Mouse (Mus musculus): ENCODE results near the gene Ttll11. TPM values are rescaled to one million over a fixed set of nuclear protein-coding genes. Genes with fewer than 3 reads are reported as not detected.

Gene Ttll11
- polyA plus RNA-seq, 1 experiment from 2014 or later = 2.4 TPM

GRCm38 (mm10) chr2:35775651-35776055 is 204.1 kb downstream of the Ttll11 start:
- Histone ChIP-seq H3K4me2 (replicated peaks) (no peak overlapping the region), H3K36me3 (no peaks in the 10 kb centered on the region), H3K27ac (no peak overlapping the region), H3K9ac (no peak overlapping the region), H3K4me3 (no peak overlapping the region), H3K27me3 (no peaks in the 10 kb centered on the region), H3K4me1 (no peaks in the 10 kb centered on the region), H3K9me3 (no peaks in the 10 kb centered on the region)
- ATAC-seq (ENCODE audit: insufficient number of reproducible peaks, insufficient read depth, low FRiP score, low TSS enrichment) = no peak
- WGBS = 58% methylated on average over 5 of the region's 5 CpGs

GRCm38 (mm10) chr2:35770541-35770940 is 209.2 kb downstream of the Ttll11 start:
- Histone ChIP-seq H3K27ac (no peak overlapping the region), H3K36me3 (no peaks in the 10 kb centered on the region), H3K4me1 (peaks cover 7% of the 10 kb centered on the region; the same call in 1 of the 2 replicates), H3K27me3 (0 out of 2 replicates have a peak, but pooled peaks cover 2% of the 10 kb centered on the region), H3K9ac (no peak overlapping the region), H3K4me2 (replicated peaks) (no peak overlapping the region), H3K4me3 (no peak overlapping the region), H3K9me3 (no peaks in the 10 kb centered on the region)
- ATAC-seq (ENCODE audit: insufficient number of reproducible peaks, insufficient read depth, low FRiP score, low TSS enrichment) = no peak
- 83% methylated on average over 2 of the region's 2 CpGs for WGBS

GRCm38 (mm10) chr2:35769398-35769797 is 210.3 kb downstream of the Ttll11 start:
- Histone ChIP-seq H3K27me3 (0 out of 2 replicates have a peak, but pooled peaks cover 2% of the 10 kb centered on the region), H3K27ac (no peak overlapping the region), H3K4me2 (replicated peaks) (no peak overlapping the region), H3K36me3 (no peaks in the 10 kb centered on the region), H3K9ac (no peak overlapping the region), H3K4me1 (peaks cover 7% of the 10 kb centered on the region; the same call in 1 of the 2 replicates), H3K9me3 (no peaks in the 10 kb centered on the region), H3K4me3 (no peak overlapping the region)
- 89% methylated on average over 12 of the region's 12 CpGs for WGBS
- ATAC-seq (ENCODE audit: insufficient number of reproducible peaks, insufficient read depth, low FRiP score, low TSS enrichment) = no peak

GRCm38 (mm10) chr2:35768538-35769238 is 211.0 kb downstream of the Ttll11 start:
- Histone ChIP-seq H3K9me3 (no peaks in the 10 kb centered on the region), H3K27ac (no peak overlapping the region), H3K9ac (no peak overlapping the region), H3K4me2 (replicated peaks) (no peak overlapping the region), H3K4me1 (peaks cover 7% of the 10 kb centered on the region; the same call in 1 of the 2 replicates), H3K27me3 (0 out of 2 replicates have a peak, but pooled peaks cover 2% of the 10 kb centered on the region), H3K4me3 (no peak overlapping the region), H3K36me3 (no peaks in the 10 kb centered on the region)
- WGBS = 38% methylated on average over 4 of the region's 4 CpGs
- ATAC-seq (ENCODE audit: insufficient number of reproducible peaks, insufficient read depth, low FRiP score, low TSS enrichment) = no peak

- H3K27me3 ChIP-seq = 0 out of 2 replicates have a peak, but pooled peaks cover 2% of the 10 kb centered on the region
- H3K9me3 ChIP-seq = no peaks in the 10 kb centered on the region
- no peak for ATAC-seq (ENCODE audit: insufficient number of reproducible peaks, insufficient read depth, low FRiP score, low TSS enrichment)
- H3K27ac ChIP-seq = no peak overlapping the region
- H3K4me3 ChIP-seq = no peak overlapping the region
- no peaks in the 10 kb centered on the region for H3K36me3 ChIP-seq
- whole genome bisulfite sequencing = 32% methylated on average over 14 of the region's 14 CpGs
- H3K9ac ChIP-seq = no peak overlapping the region
- peaks cover 7% of the 10 kb centered on the region; the same call in 1 of the 2 replicates for H3K4me1 ChIP-seq
- no peak overlapping the region for H3K4me2 ChIP-seq (replicated peaks)
These were observed 211.7 kb downstream of the Ttll11 start for GRCm38 (mm10) chr2:35767834-35768537.

- Histone ChIP-seq H3K27ac (no peak overlapping the region), H3K36me3 (no peaks in the 10 kb centered on the region), H3K27me3 (0 out of 2 replicates have a peak, but pooled peaks cover 2% of the 10 kb centered on the region), H3K9ac (no peak overlapping the region), H3K4me3 (no peak overlapping the region), H3K4me2 (replicated peaks) (no peak overlapping the region), H3K4me1 (peaks cover 7% of the 10 kb centered on the region; the same call in 1 of the 2 replicates), H3K9me3 (no peaks in the 10 kb centered on the region)
- no peak for ATAC-seq (ENCODE audit: insufficient number of reproducible peaks, insufficient read depth, low FRiP score, low TSS enrichment)
- 83% methylated on average over 8 of the region's 8 CpGs for WGBS
These were observed 215.4 kb downstream of the Ttll11 start for GRCm38 (mm10) chr2:35764328-35764727.

- H3K9ac ChIP-seq = no peak overlapping the region
- H3K4me1 ChIP-seq = peaks cover 7% of the 10 kb centered on the region; the same call in 1 of the 2 replicates
- 0 out of 2 replicates have a peak, but pooled peaks cover 2% of the 10 kb centered on the region for H3K27me3 ChIP-seq
- no peak overlapping the region for H3K4me2 ChIP-seq (replicated peaks)
- no peaks in the 10 kb centered on the region for H3K9me3 ChIP-seq
- WGBS = 93% methylated on average over 7 of the region's 7 CpGs
- no peaks in the 10 kb centered on the region for H3K36me3 ChIP-seq
- H3K4me3 ChIP-seq = no peak overlapping the region
- no peak overlapping the region for H3K27ac ChIP-seq
- ATAC-seq (ENCODE audit: insufficient number of reproducible peaks, insufficient read depth, low FRiP score, low TSS enrichment) = no peak
These were observed 215.9 kb downstream of the Ttll11 start for GRCm38 (mm10) chr2:35763818-35764217.

- Histone ChIP-seq H3K9me3 (no peaks in the 10 kb centered on the region), H3K36me3 (no peaks in the 10 kb centered on the region), H3K9ac (no peak overlapping the region), H3K27me3 (0 out of 2 replicates have a peak, but pooled peaks cover 2% of the 10 kb centered on the region), H3K4me2 (replicated peaks) (no peak overlapping the region), H3K4me1 (no peaks in the 10 kb centered on the region), H3K27ac (no peak overlapping the region), H3K4me3 (no peak overlapping the region)
- 89% methylated on average over 5 of the region's 5 CpGs for WGBS
- ATAC-seq (ENCODE audit: insufficient number of reproducible peaks, insufficient read depth, low FRiP score, low TSS enrichment) = no peak
These were observed 218.3 kb downstream of the Ttll11 start for GRCm38 (mm10) chr2:35761458-35761857.

- ATAC-seq (ENCODE audit: insufficient number of reproducible peaks, insufficient read depth, low FRiP score, low TSS enrichment) = no peak
- H3K36me3 ChIP-seq = no peaks in the 10 kb centered on the region
- H3K9me3 ChIP-seq = no peaks in the 10 kb centered on the region
- no peak overlapping the region for H3K27ac ChIP-seq
- H3K27me3 ChIP-seq = no peaks in the 10 kb centered on the region
- no peak overlapping the region for H3K9ac ChIP-seq
- H3K4me2 ChIP-seq (replicated peaks) = no peak overlapping the region
- no peaks in the 10 kb centered on the region for H3K4me1 ChIP-seq
- H3K4me3 ChIP-seq = no peak overlapping the region
These were observed 218.8 kb downstream of the Ttll11 start for GRCm38 (mm10) chr2:35760867-35761266.

- Histone ChIP-seq H3K36me3 (no peaks in the 10 kb centered on the region), H3K4me1 (no peaks in the 10 kb centered on the region), H3K27me3 (no peaks in the 10 kb centered on the region), H3K9ac (no peak overlapping the region), H3K4me3 (no peak overlapping the region), H3K9me3 (no peaks in the 10 kb centered on the region), H3K4me2 (replicated peaks) (no peak overlapping the region), H3K27ac (no peak overlapping the region)
- WGBS = 78% methylated on average over 8 of the region's 8 CpGs
- no peak for ATAC-seq (ENCODE audit: insufficient number of reproducible peaks, insufficient read depth, low FRiP score, low TSS enrichment)
These were observed 219.4 kb downstream of the Ttll11 start for GRCm38 (mm10) chr2:35760352-35760751.

GRCm38 (mm10) chr2:35756467-35756866 is 223.2 kb downstream of the Ttll11 start:
- ATAC-seq (ENCODE audit: insufficient number of reproducible peaks, insufficient read depth, low FRiP score, low TSS enrichment) = no peak
- WGBS = 78% methylated on average over 7 of the region's 7 CpGs

More at GRCm38 (mm10) chr2:35756467-35756866, 223.2 kb downstream of the Ttll11 start:
- Histone ChIP-seq H3K27me3 (no peaks in the 10 kb centered on the region), H3K9ac (no peak overlapping the region), H3K4me2 (replicated peaks) (no peak overlapping the region), H3K9me3 (no peaks in the 10 kb centered on the region), H3K4me3 (no peak overlapping the region), H3K36me3 (no peaks in the 10 kb centered on the region), H3K27ac (no peak overlapping the region), H3K4me1 (no peaks in the 10 kb centered on the region)

All from embryonic facial prominence, embryonic 12.5 days (tissue).